Mouse (Mus musculus): ENCODE data around the gene Trpm3. TPM values are rescaled to one million over a fixed set of nuclear protein-coding genes. Genes with fewer than 3 reads are reported as not detected.
"Not testable (repeated sequence)": the region's sequence is repeated elsewhere in the genome, so short reads cannot be mapped to it uniquely, and the experiment has no call there.

Trpm3 gene
- total RNA-seq, 2 experiments from 2014 or later, result 1.3 to 1.6 TPM

DNA sequence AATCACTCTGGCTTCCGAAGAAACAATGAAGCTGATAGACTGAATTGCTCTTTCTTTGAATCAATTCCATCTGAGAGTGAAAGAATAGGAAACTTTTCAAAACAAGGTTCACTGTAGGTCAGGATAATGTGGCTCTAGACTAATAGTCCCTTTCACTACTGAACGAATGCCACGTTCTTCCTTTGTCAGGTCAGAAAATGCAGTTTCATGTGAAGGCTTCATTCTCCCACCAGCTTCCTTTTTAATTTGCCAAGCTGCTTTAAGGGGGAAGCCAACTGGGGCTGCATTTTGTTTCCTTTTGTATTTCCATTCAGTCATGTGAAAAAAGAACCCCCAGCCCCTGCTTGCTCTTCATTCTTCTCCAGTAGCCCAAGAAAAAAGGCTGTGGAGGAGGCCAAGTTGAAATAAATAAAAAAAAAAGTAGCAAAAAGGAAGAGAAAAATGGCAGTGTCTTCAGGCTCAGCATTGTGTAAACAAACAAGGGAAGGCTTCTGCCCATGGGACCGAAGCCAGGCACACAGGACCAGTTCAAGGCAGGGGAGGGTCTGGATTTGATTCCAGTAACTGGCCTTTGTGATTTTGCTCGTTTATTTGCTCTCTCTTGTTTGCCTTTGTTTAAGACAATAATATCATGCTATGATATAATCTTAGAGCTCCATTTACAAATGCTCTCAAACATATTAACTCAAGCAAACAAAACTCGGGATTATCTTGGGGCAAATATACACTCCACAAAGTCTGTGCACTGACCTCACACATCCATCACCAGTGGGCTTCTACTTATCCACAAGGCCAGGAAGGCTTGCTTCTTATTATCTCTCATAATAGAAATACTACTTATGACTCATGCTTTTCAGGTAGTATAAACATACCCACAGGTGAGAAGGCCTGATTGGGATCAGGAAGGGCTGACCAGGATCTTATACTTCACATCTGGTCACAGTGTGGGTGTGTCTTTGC, 702.5 kb downstream of the Trpm3 start:
- DNase-seq (ENCODE audit: low spot score in 2 of 2), result no peak

GRCm38 (mm10) chr19:22842697-22843096, 703.9 kb downstream of the Trpm3 start:
- DNase-seq (ENCODE audit: low spot score in 2 of 2), result no peak

- DNase-seq (ENCODE audit: low spot score in 2 of 2), result no peak
Observed at GRCm38 (mm10) chr19:22847696-22848095, 708.9 kb downstream of the Trpm3 start.

- DNase-seq (ENCODE audit: low spot score in 2 of 2), result no peak
Observed at GRCm38 (mm10) chr19:22848251-22848650, 709.4 kb downstream of the Trpm3 start.

DNA sequence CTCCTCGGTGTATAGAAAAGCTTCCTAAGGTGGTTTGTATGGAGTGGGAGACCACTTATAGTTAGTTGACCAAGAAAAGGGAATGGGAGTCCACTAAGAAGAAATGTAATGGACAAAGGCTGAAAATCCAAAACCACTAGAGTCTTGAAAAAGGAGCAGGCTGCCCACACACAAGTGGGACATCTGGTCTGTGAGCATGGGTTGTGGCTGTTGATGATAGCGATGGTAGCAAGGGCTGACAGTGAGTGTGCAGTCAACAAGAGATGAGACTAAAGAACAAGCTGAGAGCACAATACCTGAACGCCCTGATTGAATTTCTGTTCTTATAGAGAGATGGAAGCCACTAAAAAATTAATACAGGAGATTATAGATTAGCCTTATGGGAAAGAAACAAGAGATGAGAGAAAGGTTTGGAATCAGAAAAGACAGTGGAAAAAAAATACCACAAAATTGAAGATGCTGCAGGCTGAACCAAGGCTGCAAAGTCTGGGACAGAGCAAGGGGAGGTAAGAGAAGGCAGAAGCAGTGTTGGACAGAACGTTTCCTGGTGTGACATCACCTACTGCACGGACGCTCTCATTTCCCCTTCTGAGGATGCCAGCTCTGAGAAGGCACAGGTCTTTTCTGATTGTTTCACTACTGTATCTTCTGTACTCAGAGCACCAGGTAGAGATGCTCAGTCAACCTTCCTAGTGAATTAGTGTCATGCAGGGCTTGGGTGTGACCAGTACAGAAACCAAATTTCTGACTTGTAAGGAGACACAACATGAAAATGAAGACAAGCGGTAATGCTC, 710.1 kb downstream of the Trpm3 start:
- DNase-seq (ENCODE audit: low spot score in 2 of 2), result no peak

GRCm38 (mm10) chr19:22851423-22851822, 712.6 kb downstream of the Trpm3 start:
- DNase-seq (ENCODE audit: low spot score in 2 of 2), result not testable (repeated sequence)

- no peak for DNase-seq (ENCODE audit: low spot score in 2 of 2)
Observed at GRCm38 (mm10) chr19:22859644-22860043, 720.8 kb downstream of the Trpm3 start.

DNA sequence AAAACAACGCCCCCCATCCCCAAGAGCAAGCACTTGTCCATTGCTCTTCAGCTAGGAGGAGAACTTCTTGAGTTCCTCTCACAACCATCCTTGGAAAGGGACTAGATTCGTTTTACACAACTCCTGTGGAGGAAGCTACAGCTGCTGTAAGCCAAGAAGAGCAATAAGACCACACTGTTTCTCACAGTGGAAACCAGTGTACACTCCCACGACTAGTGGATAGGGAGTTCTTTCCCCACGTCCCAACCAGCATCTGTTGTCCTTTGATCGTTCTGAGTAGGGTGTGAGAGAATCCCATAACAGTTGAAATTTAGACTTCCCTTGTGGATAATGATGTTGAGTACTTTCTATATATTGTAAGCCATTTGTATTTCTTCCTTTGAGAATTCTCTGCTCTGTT, 728.6 kb downstream of the Trpm3 start:
- no peak for DNase-seq (ENCODE audit: low spot score in 2 of 2)

DNA sequence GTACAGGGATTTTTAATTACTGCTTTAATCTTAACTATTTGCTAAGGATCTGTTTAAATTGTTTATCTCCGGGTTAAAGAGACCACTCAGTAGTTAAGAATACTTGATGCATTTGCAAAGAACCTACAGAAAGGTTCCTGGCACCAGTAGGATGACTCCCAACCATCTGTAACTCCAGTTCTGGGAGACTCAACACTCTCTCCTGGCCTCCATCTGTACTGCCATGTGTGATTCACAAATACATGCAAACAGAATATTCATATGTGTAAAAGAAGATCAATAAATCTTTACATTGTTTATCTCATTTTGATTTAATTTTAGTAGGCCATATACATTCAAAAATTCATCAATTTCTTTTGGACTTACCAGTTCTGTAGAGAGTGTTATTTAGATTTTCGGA, 731.0 kb downstream of the Trpm3 start:
- DNase-seq (ENCODE audit: low spot score in 2 of 2), result no peak

- no peak for DNase-seq (ENCODE audit: low spot score in 2 of 2)
Observed at GRCm38 (mm10) chr19:22872456-22872855, 733.6 kb downstream of the Trpm3 start.

- no peak for DNase-seq (ENCODE audit: low spot score in 2 of 2)
Observed at GRCm38 (mm10) chr19:22880199-22880598, 741.4 kb downstream of the Trpm3 start.

GRCm38 (mm10) chr19:22882670-22883111, 743.8 kb downstream of the Trpm3 start:
- no peak for DNase-seq (ENCODE audit: low spot score in 2 of 2)

- no peak for DNase-seq (ENCODE audit: low spot score in 2 of 2)
Observed at GRCm38 (mm10) chr19:22883154-22883553, 744.3 kb downstream of the Trpm3 start.

- peak in 1 of 2 experiments; percentile 13 for DNase-seq (ENCODE audit: low spot score in 2 of 2)
Observed at GRCm38 (mm10) chr19:22883744-22884317, 745.0 kb downstream of the Trpm3 start.

GRCm38 (mm10) chr19:22884357-22884756, 745.5 kb downstream of the Trpm3 start:
- DNase-seq (ENCODE audit: low spot score in 2 of 2), result no peak

DNA sequence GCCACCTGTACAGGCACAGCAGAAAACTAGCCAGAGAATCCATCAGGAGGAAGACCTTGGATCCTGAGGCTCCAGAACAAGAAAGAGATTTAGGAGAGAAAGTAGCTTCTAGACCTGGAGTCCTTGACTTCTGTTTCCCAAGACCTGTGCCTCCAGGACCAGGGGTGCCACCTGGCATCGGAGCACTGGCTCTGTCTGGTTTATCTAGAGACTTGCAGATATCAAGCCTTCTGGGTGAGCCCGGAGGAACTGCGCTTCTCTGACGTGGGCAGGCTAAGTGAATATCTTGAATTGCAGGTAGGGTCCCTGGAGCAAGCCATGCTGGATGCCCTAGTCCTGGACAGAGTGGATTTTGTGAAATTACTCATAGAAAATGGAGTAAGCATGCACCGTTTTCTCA, 746.2 kb downstream of the Trpm3 start:
- no peak for DNase-seq (ENCODE audit: low spot score in 2 of 2)

GRCm38 (mm10) chr19:22901892-22902291, 763.0 kb downstream of the Trpm3 start:
- DNase-seq (ENCODE audit: low spot score in 2 of 2), result no peak

DNA sequence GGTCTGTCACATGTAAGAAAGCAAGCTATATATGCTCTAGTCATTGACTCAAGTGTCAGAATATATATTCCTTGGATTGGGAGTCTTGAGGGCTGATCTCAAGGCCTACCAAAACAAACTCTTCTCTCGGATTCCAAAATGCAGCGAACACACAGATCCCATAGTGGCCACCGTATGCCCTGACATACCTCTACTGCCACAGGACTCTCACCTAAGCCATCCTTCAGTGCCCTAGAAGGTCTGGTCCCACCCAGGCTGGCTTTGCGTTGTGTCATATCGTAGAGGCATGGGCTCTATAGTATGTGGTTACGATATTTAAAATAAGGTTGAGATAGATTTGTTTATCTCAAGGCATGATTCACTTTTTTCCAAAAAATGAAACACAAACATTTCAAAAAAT, 763.5 kb downstream of the Trpm3 start:
- DNase-seq (ENCODE audit: low spot score in 2 of 2), result no peak

GRCm38 (mm10) chr19:22905066-22905482, 766.2 kb downstream of the Trpm3 start:
- no peak for DNase-seq (ENCODE audit: low spot score in 2 of 2)

DNA sequence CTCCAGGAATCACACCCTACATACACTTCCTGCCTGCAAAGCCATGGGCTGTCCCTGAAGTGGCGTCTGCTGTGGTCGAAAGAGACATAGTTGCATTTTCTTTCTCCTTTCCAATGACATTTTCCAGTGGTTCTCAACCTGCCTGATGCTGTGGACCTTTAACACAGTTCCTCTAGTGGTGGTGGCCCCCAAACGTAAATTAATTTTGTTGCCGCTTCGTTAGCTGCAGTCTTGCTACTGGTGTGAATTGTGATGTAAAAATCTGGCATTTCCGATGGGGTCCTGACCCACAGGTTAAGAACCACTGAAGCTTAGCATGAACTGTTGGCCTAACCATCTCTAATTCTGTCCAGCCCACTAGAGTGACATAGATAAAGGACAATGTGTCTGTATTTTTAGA, 771.8 kb downstream of the Trpm3 start:
- no peak for DNase-seq (ENCODE audit: low spot score in 2 of 2)

- no peak for DNase-seq (ENCODE audit: low spot score in 2 of 2)
Observed at GRCm38 (mm10) chr19:22912971-22913370, 774.1 kb downstream of the Trpm3 start.
